Mouse (Mus musculus) layer of hippocampus, postnatal 36 days (tissue): ENCODE results near the gene Hoxd10. TPM values are rescaled to one million over a fixed set of nuclear protein-coding genes. Genes with fewer than 3 reads are reported as not detected.

Experiments
- microRNA-seq, 2 experiments: library from miRNA; unstranded; fragments of <30 nt; microRNA quantifications; one replicate each; pipeline ENCODE4 v1.2.0; 2021
- total RNA-seq, 2 experiments: library from RNA; stranded (reverse); gene quantifications; 2 replicates each; pipeline ENCODE4 v1.2.3; 2021

Gene Hoxd10
- total RNA-seq, 2 experiments from 2014 or later: not detected

Small RNA genes within 50 kb of the gene (microRNA-seq; reads per million reads assigned to microRNA genes)
- gene Gm44463 (0 reads per million in 2 experiments), gene Mir10b (16.4 to 40.0 reads per million in 2 experiments)

Other genes with a start within 250 kb of the Hoxd10 start
- 10 to 100 TPM; 56.3 to 67.8 TPM for gene Lnpk, start 112.5 kb upstream of the Hoxd10 start, total RNA-seq
- not detected for gene Evx2, start 32.4 kb upstream of the Hoxd10 start, total RNA-seq
- gene Hoxd13, start 23.6 kb upstream of the Hoxd10 start, total RNA-seq: not detected
- gene Hoxd12, start 16.9 kb upstream of the Hoxd10 start, total RNA-seq: not detected
- not detected for gene Hoxd11, start 12.4 kb upstream of the Hoxd10 start, total RNA-seq
- not detected for gene Hoxd9, start 5.8 kb downstream of the Hoxd10 start, total RNA-seq
- not detected for gene Hoxd8, start 12.7 kb downstream of the Hoxd10 start, total RNA-seq
- not detected for gene Hoxd3, start 20.0 kb downstream of the Hoxd10 start, total RNA-seq
- not detected for gene Hoxd4, start 20.0 kb downstream of the Hoxd10 start, total RNA-seq
- not detected for gene Gm28230, start 34.8 kb downstream of the Hoxd10 start, total RNA-seq
- under 1 TPM in 1 of 2 experiments, not detected in 1; 0.25 TPM for gene Hoxd1, start 71.1 kb downstream of the Hoxd10 start, total RNA-seq
- 10 to 100 TPM; 42.2 to 51.1 TPM for gene Mtx2, start 133.9 kb downstream of the Hoxd10 start, total RNA-seq